ENCODE assay signal across 12 mouse cellular contexts in the genomic region with DNA sequence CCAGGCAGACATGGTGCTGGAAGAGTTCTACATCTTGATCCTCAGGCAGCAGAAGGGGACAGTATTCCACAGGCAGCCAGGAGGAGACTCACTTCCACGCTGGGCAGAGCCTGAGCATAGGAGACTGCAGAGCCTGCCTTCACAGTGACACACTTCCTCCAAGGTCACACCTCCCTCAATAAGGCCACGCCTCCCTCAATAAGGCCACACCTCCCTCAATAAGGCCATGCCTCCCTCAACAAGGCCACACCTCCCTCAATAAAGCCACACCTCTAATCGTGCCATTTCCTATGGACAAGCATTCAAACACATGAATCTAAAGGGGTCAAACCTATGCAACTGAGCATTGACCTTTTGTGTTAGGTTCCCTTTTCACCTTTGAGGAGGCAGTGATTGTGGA.
"Had no signal": no experiment of that assay in that cellular context is flagged by ENCODE, and none has a peak within 500 bp of the region (broad histone marks: within the 10 kb centered on the region; RNA-seq: fewer than 3 reads in every experiment).

No protein-coding gene starts in this region.

- DNase-seq: kidney, adult 2 months; kidney, postnatal 25 days; layer of hippocampus, adult 9-11 months; liver, embryonic 13.5 days; lung, adult 2 months; lung, postnatal 14 days; lung, postnatal 4 days; thymus, postnatal 25 days had no signal

- ATAC-seq: midbrain, embryonic 13.5 days; midbrain, embryonic 16.5 days had no signal

- H3K4me3 ChIP-seq: layer of hippocampus, adult 2 months; liver, embryonic 13.5 days; midbrain, embryonic 10.5 days; midbrain, embryonic 13.5 days had no signal

- H3K4me1 ChIP-seq: liver, embryonic 13.5 days; midbrain, embryonic 10.5 days; midbrain, embryonic 13.5 days had no signal

- H3K27me3 ChIP-seq: liver, embryonic 13.5 days; midbrain, embryonic 13.5 days had no signal

- H3K36me3 ChIP-seq: liver, embryonic 13.5 days; midbrain, embryonic 10.5 days; midbrain, embryonic 13.5 days had no signal

- H3K9me3 ChIP-seq: liver, embryonic 13.5 days; midbrain, embryonic 10.5 days; midbrain, embryonic 13.5 days had no signal
